Mouse (Mus musculus) midbrain, postnatal 0 days (tissue): ENCODE measurements around the gene Acbd4. TPM values are rescaled to one million over a fixed set of nuclear protein-coding genes. Genes with fewer than 3 reads are reported as not detected.

Experiments used
- ATAC-seq: fragments of 200-750 bp; cut with Nextera tagmentation; 2 replicates; pipeline ENCODE4 v1.8.0; 2017; ENCODE audit warnings: moderate number of reproducible peaks, mild to moderate bottlenecking, moderate TSS enrichment, moderate library complexity; ENCODE audit not compliant: low FRiP score
- DNase-seq: peaks from one replicate; pipeline ENCODE4 v3.0.0-alpha.2; 2015; ENCODE audit warnings: low spot score
- H3K27ac ChIP-seq: fragments of 300-500 bp; sonication (generic); 2 replicates; pipeline ENCODE4 v1.5.1; 2014; ENCODE audit warnings: low read depth, mild to moderate bottlenecking, low read length, mixed read lengths
- H3K27me3 ChIP-seq: fragments of 300-500 bp; sonication (generic); 2 replicates; pipeline ENCODE4 v1.6.1; 2014; ENCODE audit warnings: low read length, control low read depth, mixed read lengths; ENCODE audit not compliant: insufficient read depth
- H3K36me3 ChIP-seq: fragments of 300-500 bp; sonication (generic); 2 replicates; pipeline ENCODE4 v1.6.1; 2014; ENCODE audit warnings: low read length, control low read depth, mixed read lengths; ENCODE audit not compliant: insufficient read depth
- H3K4me1 ChIP-seq: fragments of 300-500 bp; sonication (generic); 2 replicates; pipeline ENCODE4 v1.6.1; 2014; ENCODE audit warnings: mild to moderate bottlenecking, control low read depth, antibody characterized with exemption, low read length, mixed read lengths; ENCODE audit not compliant: insufficient read depth
- H3K4me2 ChIP-seq: fragments of 300-500 bp; sonication (generic); 2 replicates; pipeline ENCODE4 v1.6.1; 2014; ENCODE audit warnings: low read depth, mild to moderate bottlenecking, low read length, mixed read lengths; ENCODE audit not compliant: poor library complexity, severe bottlenecking
- H3K4me3 ChIP-seq: fragments of 300-500 bp; sonication (generic); 2 replicates; pipeline ENCODE4 v1.5.1; 2014; ENCODE audit warnings: low read depth, mild to moderate bottlenecking, low read length, moderate library complexity
- H3K9ac ChIP-seq: fragments of 300-500 bp; sonication (generic); replicated peaks from 2 replicates; pipeline ENCODE4 v1.6.1; 2014; ENCODE audit warnings: mild to moderate bottlenecking, low read length, moderate library complexity, mixed read lengths; ENCODE audit not compliant: poor library complexity, severe bottlenecking
- H3K9me3 ChIP-seq: fragments of 300-500 bp; sonication (generic); 2 replicates; pipeline ENCODE4 v1.6.1; 2016; ENCODE audit warnings: low read length, control low read depth
- CTCF ChIP-seq: IDR thresholded peaks from 2 replicates; pipeline ENCODE4 v1.5.1; 2016; ENCODE audit warnings: antibody characterized with exemption, mild to moderate bottlenecking
- WGBS: fragments of 180-500 bp; shearing (Covaris S2); extraction: QIAGEN DNeasy Blood & Tissue Kit; methylation state at CpG from one replicate; pipeline ENCODE4 v1.1.7; 2014; 5-methylcytosine and 5-hydroxymethylcytosine counted together
- polyA plus RNA-seq: library from polyadenylated mRNA; unstranded; fragments of >200 nt; fragmentation: Nextera tagmentation; extraction: Ambion mirVana; gene quantifications from 2 replicates; pipeline ENCODE4 v1.2.1, GENCODE M21; 2015
- total RNA-seq: library from RNA; depleted of rRNA; stranded (reverse); fragments of >200 nt; gene quantifications from 2 replicates; pipeline ENCODE4 v1.2.3, GENCODE M21; 2014

Gene Acbd4
- total and polyA plus RNA-seq, 2 experiments from 2014 or later = 17.5 to 22.9 TPM

DNA sequence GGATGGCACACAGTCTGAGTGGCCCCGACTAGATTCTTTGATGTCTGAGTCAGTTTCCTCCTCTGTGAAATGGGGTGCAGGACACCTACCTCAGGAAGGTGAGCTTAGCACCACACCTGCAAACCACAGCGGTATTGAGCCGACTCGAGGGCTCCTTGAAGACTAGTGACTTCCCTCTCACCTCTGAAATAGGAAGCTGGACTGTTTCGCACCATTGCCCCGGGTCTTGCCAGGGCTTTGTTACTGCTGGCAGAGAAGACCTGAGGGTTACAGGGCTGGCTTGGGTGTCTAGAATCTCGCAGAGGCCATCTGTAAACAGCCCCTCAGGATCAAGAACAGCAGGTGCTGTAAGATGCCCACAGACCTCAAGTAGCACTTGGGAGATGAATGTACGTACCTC lies 1.1 kb upstream of the Acbd4 start:
- ATAC-seq = no peak
- no peak overlapping the region for H3K27ac ChIP-seq
- DNase-seq = no peak
- H3K4me3 ChIP-seq = no peak overlapping the region
- no peak overlapping the region for H3K4me2 ChIP-seq
- no peak overlapping the region for H3K9ac ChIP-seq
- 72% methylated on average over 8 of the region's 8 CpGs for WGBS
- no peaks in the 10 kb centered on the region for H3K36me3 ChIP-seq
- no peaks in the 10 kb centered on the region for H3K4me1 ChIP-seq
- H3K27me3 ChIP-seq = peaks cover 19% of the 10 kb centered on the region
- H3K9me3 ChIP-seq = no peaks in the 10 kb centered on the region
- no peak for TF ChIP-seq CTCF

DNA sequence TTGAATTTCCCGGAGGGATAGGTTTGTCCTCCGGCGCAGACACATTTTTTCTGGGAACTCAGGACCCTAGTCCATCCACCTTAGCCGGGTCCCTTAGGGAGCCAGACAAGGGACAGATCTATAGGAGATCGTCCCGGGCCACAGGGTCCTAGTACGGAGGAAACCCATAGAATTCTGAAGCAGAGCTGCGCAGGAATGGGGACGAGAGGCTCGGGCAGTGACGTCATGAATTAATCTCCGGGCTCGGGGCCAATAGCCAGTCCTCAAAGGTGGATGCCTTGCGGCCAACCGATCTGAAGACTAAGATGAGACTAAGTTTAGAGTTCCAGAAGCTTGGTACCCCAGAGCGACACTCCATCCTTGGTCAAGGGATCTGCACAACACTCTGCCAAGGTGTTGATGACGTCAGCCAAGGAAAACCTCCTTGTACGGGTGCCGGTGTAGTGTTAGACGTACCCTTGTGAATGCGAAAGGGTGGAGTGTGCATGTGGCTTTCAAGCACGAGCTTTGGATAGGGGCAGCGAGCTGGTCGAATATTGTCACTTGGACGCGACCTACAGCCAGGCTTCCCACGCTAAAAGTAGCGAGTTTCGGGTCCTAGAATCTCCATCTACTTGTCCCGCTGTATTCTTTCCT lies 502 bp downstream of the Acbd4 start:
- 2% methylated on average over 30 of the region's 30 CpGs for WGBS
- Histone ChIP-seq H3K27ac (no peak overlapping the region), H3K4me3 (peak overlapping the region; percentile 45), H3K36me3 (no peaks in the 10 kb centered on the region), H3K9ac (peak overlapping the region; percentile 59), H3K4me2 (peak overlapping the region; percentile 82), H3K9me3 (no peaks in the 10 kb centered on the region), H3K4me1 (no peaks in the 10 kb centered on the region), H3K27me3 (peaks cover 19% of the 10 kb centered on the region)
- peak; percentile 50; the same call in 1 of the 2 replicates for ATAC-seq
- TF ChIP-seq CTCF = no peak
- DNase-seq = peak; percentile 66

DNA sequence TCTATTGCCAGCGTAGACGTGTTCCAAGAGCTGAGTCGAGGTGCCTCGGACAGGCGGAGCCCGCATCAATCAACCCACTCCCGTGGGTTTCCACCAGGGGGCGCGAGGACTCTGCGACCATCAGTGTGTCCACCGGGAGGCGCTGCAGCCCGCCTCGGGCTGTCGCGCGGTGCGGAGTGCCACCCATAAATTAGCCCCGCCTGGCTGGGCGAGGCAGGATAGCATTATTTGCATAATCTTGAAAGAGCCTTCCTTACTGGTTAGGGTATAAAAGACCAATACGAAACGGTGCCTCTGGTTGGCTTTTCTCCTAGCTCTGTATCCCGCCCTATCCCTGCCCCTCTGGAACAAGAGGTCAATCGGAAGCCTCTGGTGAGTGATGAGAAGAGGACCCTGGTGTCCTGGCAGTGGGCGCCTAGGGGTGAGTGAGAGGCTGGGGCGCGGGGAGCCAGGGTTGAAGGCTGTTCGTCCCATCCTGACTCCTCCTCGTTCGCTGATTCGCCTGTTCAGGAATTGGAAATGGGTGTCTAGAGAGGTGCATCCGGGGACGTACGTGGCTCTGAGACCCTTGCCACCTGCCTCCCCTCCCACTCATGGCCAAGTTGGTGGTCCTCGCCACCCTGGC lies 1.4 kb downstream of the Acbd4 start:
- no peak overlapping the region for H3K27ac ChIP-seq
- peaks cover 15% of the 10 kb centered on the region for H3K27me3 ChIP-seq
- H3K4me1 ChIP-seq = no peaks in the 10 kb centered on the region
- H3K36me3 ChIP-seq = no peaks in the 10 kb centered on the region
- no peaks in the 10 kb centered on the region for H3K9me3 ChIP-seq
- H3K4me3 ChIP-seq = peak overlapping the region; percentile 45
- WGBS = 3% methylated on average over 34 of the region's 35 CpGs
- peak; percentile 100 for TF ChIP-seq CTCF
- peak overlapping the region; percentile 82 for H3K4me2 ChIP-seq
- DNase-seq (peak; percentile 96), ATAC-seq (peak; percentile 91)
- peak overlapping the region; percentile 59 for H3K9ac ChIP-seq

DNA sequence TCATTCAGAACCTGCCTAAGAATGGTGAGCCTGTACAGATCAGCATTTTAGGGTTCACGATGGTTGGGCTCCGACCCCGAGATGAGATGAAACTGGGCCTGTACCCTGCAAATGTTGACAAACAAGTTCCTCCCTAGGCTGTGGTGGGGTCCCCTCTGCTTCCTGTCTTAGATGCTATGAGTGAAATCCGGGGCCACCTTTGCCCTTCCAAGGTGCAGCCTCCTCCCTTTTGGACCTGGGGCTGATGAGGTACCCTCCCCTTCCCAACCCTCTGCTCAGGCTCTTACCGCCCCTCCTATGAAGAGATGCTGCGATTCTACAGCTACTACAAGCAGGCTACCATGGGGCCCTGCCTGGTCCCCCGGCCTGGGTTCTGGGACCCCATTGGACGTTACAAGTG lies 2.1 kb downstream of the Acbd4 start:
- H3K9me3 ChIP-seq = no peaks in the 10 kb centered on the region
- no peak overlapping the region for H3K27ac ChIP-seq
- peaks cover 15% of the 10 kb centered on the region for H3K27me3 ChIP-seq
- H3K9ac ChIP-seq = no peak overlapping the region
- ATAC-seq = no peak
- H3K36me3 ChIP-seq = no peaks in the 10 kb centered on the region
- H3K4me1 ChIP-seq = no peaks in the 10 kb centered on the region
- H3K4me3 ChIP-seq = peak overlapping the region; percentile 45; the same call in 1 of the 2 replicates
- peak overlapping the region; percentile 82 for H3K4me2 ChIP-seq
- no peak for DNase-seq
- 59% methylated on average over 8 of the region's 8 CpGs for WGBS
- no peak for TF ChIP-seq CTCF

DNA sequence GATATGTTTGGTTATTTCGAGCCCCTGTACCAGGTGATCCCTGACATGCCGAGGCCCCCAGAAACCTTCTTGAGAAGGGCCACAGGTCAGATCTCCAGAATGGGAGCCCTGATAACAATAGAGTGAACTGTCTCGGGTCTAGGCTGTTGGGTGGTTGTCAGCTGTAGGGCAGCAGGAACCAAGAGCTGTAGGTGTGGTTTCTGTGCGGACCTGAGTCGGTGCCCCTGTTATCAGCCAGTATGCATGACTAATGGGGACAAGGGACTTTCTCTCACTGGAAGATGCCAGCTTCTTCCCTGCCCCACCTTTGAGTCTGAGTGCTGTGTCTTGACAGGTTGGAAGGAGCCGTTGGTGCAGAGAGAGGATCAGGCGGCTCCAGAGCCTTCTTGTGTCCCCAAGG lies 3.0 kb downstream of the Acbd4 start:
- no peak overlapping the region for H3K4me3 ChIP-seq
- WGBS = 81% methylated on average over 7 of the region's 7 CpGs
- no peaks in the 10 kb centered on the region for H3K4me1 ChIP-seq
- DNase-seq (no peak), ATAC-seq (no peak)
- peaks cover 15% of the 10 kb centered on the region for H3K27me3 ChIP-seq
- no peaks in the 10 kb centered on the region for H3K36me3 ChIP-seq
- H3K4me2 ChIP-seq = no peak overlapping the region
- H3K27ac ChIP-seq = no peak overlapping the region
- no peak overlapping the region for H3K9ac ChIP-seq
- TF ChIP-seq CTCF = no peak
- no peaks in the 10 kb centered on the region for H3K9me3 ChIP-seq

DNA sequence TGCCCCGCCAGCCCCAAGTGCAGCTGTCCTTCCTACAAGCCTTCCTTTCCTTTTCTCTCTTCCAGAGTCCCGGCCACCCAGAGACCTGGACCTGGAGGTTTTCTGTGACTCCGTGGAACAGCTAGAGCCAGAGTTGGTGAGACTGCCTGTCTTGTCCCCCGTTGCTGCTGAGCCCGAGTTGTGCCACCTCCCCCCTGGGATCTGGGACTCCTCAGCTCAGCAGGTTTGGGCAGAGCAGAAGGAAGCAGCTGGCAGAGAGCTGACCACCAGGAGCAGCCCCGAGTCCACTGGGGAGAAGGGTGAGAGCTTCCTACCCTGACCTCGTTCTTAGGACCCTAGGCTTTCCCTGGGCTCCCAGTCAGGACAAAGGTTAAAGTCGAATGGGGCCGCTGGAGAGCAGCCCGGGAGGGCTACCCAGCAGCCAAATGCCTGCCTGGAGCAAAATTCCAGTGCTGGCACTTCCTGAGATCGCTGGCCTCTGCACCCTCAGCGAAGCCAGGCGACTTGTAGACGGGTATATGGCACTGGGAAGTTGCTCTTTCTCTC lies 3.8 kb downstream of the Acbd4 start:
- Histone ChIP-seq H3K9me3 (no peaks in the 10 kb centered on the region), H3K9ac (no peak overlapping the region), H3K4me3 (no peak overlapping the region), H3K4me2 (no peak overlapping the region), H3K27ac (no peak overlapping the region), H3K36me3 (no peaks in the 10 kb centered on the region), H3K4me1 (no peaks in the 10 kb centered on the region), H3K27me3 (peaks cover 9% of the 10 kb centered on the region)
- DNase-seq = no peak
- TF ChIP-seq CTCF = no peak
- no peak for ATAC-seq
- 63% methylated on average over 14 of the region's 14 CpGs for WGBS
